Mouse (Mus musculus) heart, adult 2 months (tissue): ENCODE data around the gene Gm20388. TPM values are rescaled to one million over a fixed set of nuclear protein-coding genes. Genes with fewer than 3 reads are reported as not detected.

ENCODE experiments used
- DNase-seq, 2 experiments: peaks; one replicate each; pipeline ENCODE4 v3.0.0; 2021
- H3K27ac ChIP-seq: fragments of 200-600 bp; 2 replicates; pipeline ENCODE4 v1.8.1; 2022
- H3K27me3 ChIP-seq: fragments of 200-500 bp; 2 replicates; pipeline ENCODE4 v1.6.1; 2012; ENCODE audit warnings: mild to moderate bottlenecking, low read length, inconsistent platforms, mixed read lengths; ENCODE audit not compliant: control insufficient read depth, insufficient read depth
- H3K36me3 ChIP-seq: fragments of 200-500 bp; 2 replicates; pipeline ENCODE4 v1.6.1; 2012; ENCODE audit warnings: low read length, inconsistent platforms; ENCODE audit not compliant: control insufficient read depth, insufficient read depth
- H3K4me1 ChIP-seq: fragments of 200-500 bp; 2 replicates; pipeline ENCODE4 v1.6.1; 2011; ENCODE audit warnings: low read length; ENCODE audit not compliant: control insufficient read depth, insufficient read depth
- H3K4me3 ChIP-seq: fragments of 200-600 bp; 2 replicates; pipeline ENCODE4 v1.8.1; 2022
- H3K79me2 ChIP-seq: fragments of 200-500 bp; replicated peaks from 2 replicates; pipeline ENCODE4 v1.6.1; 2012; ENCODE audit warnings: mild to moderate bottlenecking, inconsistent platforms, low read length, moderate library complexity, mixed read lengths; ENCODE audit not compliant: control insufficient read depth, insufficient read depth
- H3K9ac ChIP-seq: fragments of 200-500 bp; 2 replicates; pipeline ENCODE4 v1.6.1; 2012; ENCODE audit warnings: low read depth, mild to moderate bottlenecking, control low read depth, inconsistent platforms, low read length, mixed read lengths
- CTCF ChIP-seq: fragments of 200-600 bp; IDR thresholded peaks from 2 replicates; pipeline ENCODE4 v1.8.1; 2022; ENCODE audit warnings: antibody characterized with exemption, mild to moderate bottlenecking, moderate library complexity
- EP300 ChIP-seq: fragments of 200-500 bp; IDR thresholded peaks from 2 replicates; pipeline ENCODE4 v1.6.1; 2011; ENCODE audit warnings: low read depth, low read length, control low read depth; ENCODE audit not compliant: insufficient read depth
- POLR2A ChIP-seq: fragments of 200-500 bp; IDR thresholded peaks from 2 replicates; pipeline ENCODE4 v1.6.1; 2011; ENCODE audit warnings: mild to moderate bottlenecking, low read depth, low read length, control low read depth; ENCODE audit not compliant: insufficient read depth
- WGBS: fragments of 180-500 bp; shearing (Covaris S2); methylation state at CpG from one replicate; pipeline ENCODE4 v1.1.7; 2018; 5-methylcytosine and 5-hydroxymethylcytosine counted together
- intact Hi-C: fragments of 180-260 bp; cut with DNase I; formaldehyde crosslinking; loops from one replicate; pipeline ENCODE4 v1.15.1; 2025
- polyA plus RNA-seq: library from polyadenylated mRNA; depleted of rRNA; stranded (reverse); fragments of >200 nt; gene quantifications from 2 replicates; pipeline ENCODE4 v1.2.3, GENCODE M21; 2012
- total RNA-seq, 2 experiments: library from RNA; stranded (reverse); gene quantifications; 2 replicates each; pipeline ENCODE4 v1.2.3; 2021

Gm20388 gene
- total and polyA plus RNA-seq, 3 experiments = 1.8 to 32.3 TPM; not detected in 1

DNA sequence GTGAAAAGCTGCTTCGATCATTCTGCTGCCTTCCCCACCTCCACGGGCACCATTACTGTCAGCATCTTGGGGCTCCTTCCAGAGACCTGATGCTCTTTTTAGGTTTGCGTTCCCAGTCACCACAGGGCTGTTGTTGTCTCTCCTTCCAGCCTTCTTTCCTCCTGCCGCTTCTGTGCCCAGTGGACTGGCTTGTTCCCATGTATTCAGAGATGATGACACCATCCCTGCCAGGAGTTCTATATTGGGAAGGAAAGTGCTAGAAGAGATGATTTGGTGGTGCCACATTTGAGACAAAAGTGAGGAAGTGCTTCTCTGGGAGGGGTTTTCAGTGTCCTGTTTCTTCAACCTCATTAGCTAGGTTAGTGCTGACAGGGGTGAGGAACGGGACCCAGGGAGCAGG, 208.2 kb downstream of the Gm20388 start:
- no peak for TF ChIP-seq CTCF

DNA sequence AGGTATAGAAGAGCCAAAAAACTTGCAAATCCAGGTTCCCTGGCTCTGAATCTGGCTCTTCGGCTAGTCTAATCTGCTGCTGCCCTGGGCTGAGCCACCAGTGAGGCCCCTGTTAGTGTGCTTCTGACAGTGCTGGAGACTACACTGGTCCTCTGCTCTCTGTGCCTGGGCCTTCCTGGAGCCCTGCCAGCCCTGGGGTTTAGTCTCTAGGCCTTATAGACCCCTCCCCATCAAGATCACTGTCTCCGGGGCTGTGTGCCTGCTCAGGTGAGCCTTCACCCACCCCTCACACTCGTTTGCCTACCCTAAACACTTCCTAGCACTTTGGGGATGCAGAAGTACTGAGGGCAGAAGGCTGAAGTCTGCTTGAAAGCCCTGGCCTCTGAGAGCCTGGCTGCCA, 208.8 kb downstream of the Gm20388 start:
- WGBS = 69% methylated on average over 3 of the region's 3 CpGs
- H3K9ac ChIP-seq = no peak overlapping the region
- no peak for TF ChIP-seq POLR2A
- no peak for TF ChIP-seq EP300
- no peak for TF ChIP-seq CTCF
- H3K4me1 ChIP-seq = peaks cover 23% of the 10 kb centered on the region
- no peaks in the 10 kb centered on the region for H3K36me3 ChIP-seq
- no peaks in the 10 kb centered on the region; the same call in 1 of the 2 replicates for H3K79me2 ChIP-seq
- intact Hi-C loops = no loop called here
- no peak for DNase-seq
- H3K4me3 ChIP-seq = no peak overlapping the region
- no peaks in the 10 kb centered on the region for H3K27me3 ChIP-seq
- H3K27ac ChIP-seq = peak overlapping the region; percentile 6

More for the DNA sequence above, 208.2 kb downstream of the Gm20388 start:
- DNase-seq = no peak
- intact Hi-C loops = no loop called here
- WGBS = 80% methylated on average over 5 of the region's 5 CpGs
- H3K36me3 ChIP-seq = no peaks in the 10 kb centered on the region
- H3K27ac ChIP-seq = no peak overlapping the region; the same call in 1 of the 2 replicates
- H3K4me1 ChIP-seq = peaks cover 23% of the 10 kb centered on the region
- no peaks in the 10 kb centered on the region; the same call in 1 of the 2 replicates for H3K79me2 ChIP-seq
- H3K4me3 ChIP-seq = no peak overlapping the region
- H3K9ac ChIP-seq = no peak overlapping the region
- no peaks in the 10 kb centered on the region for H3K27me3 ChIP-seq

DNA sequence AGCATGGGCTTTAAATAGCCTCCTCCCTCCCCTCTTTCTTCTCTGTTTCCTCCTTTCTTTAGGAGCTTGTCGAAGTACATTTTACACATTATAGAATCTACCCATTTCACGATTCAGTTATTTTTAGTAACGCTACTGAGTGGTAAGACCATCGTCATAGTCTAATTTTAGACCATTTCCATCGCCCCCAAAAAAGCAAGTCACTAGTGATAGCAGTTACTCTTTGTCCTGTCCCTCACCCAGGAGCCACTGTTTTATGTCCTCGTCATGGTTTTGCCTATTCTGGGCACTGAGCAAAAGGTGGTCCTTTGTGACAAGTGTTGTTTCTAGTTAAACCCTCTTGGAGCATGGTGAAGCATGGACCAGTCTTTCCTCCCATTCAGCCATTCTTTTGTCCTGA, 209.3 kb downstream of the Gm20388 start:
- no peaks in the 10 kb centered on the region for H3K36me3 ChIP-seq
- no peaks in the 10 kb centered on the region; the same call in 1 of the 2 replicates for H3K79me2 ChIP-seq
- DNase-seq = peak in 1 of 2 experiments; percentile 18
- intact Hi-C loops = no loop called here
- H3K4me1 ChIP-seq = peaks cover 23% of the 10 kb centered on the region
- peak overlapping the region; percentile 13 for H3K27ac ChIP-seq
- TF ChIP-seq EP300 = no peak
- TF ChIP-seq CTCF = no peak
- TF ChIP-seq POLR2A = no peak
- H3K9ac ChIP-seq = 0 out of 2 replicates have a peak overlapping the region, but pooled peaks have one; percentile 26
- no peaks in the 10 kb centered on the region for H3K27me3 ChIP-seq
- no peak overlapping the region for H3K4me3 ChIP-seq
- WGBS = 27% methylated on average over 6 of the region's 6 CpGs

DNA sequence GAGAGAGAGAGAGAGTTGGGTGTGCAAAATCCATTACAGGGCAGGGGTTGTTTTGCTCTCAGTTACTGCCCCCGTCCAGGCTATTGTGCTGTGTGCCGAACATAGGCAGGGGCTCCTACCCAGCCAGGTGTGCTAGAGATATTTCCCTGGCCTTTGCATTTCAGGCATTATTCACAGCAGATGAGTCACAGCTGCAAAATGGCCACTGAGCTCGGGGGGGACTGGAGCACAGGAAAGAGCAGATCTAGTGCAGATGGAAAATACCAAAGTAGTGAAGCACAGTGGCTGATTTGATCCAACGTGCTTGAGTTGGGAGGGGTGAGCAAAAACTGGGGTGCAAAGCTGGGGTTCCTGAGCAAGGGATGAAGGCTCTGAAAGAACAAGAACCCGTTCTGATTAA, 210.3 kb downstream of the Gm20388 start:
- no peaks in the 10 kb centered on the region for H3K27me3 ChIP-seq
- peaks cover 23% of the 10 kb centered on the region for H3K4me1 ChIP-seq
- H3K36me3 ChIP-seq = no peaks in the 10 kb centered on the region
- H3K4me3 ChIP-seq = no peak overlapping the region
- 38% methylated on average over 5 of the region's 5 CpGs for WGBS
- TF ChIP-seq POLR2A (no peak), CTCF (no peak), EP300 (no peak)
- H3K9ac ChIP-seq = no peak overlapping the region
- intact Hi-C loops = no loop called here
- no peaks in the 10 kb centered on the region; the same call in 1 of the 2 replicates for H3K79me2 ChIP-seq
- H3K27ac ChIP-seq = no peak overlapping the region
- DNase-seq = peak in 1 of 2 experiments; percentile 19

GRCm38 (mm10) chr8:120124261-120124660, 213.6 kb downstream of the Gm20388 start:
- Histone ChIP-seq H3K27ac (peak overlapping the region; percentile 3), H3K27me3 (no peaks in the 10 kb centered on the region), H3K4me3 (no peak overlapping the region), H3K9ac (no peak overlapping the region), H3K79me2 (no peaks in the 10 kb centered on the region; the same call in 1 of the 2 replicates), H3K36me3 (no peaks in the 10 kb centered on the region), H3K4me1 (peaks cover 19% of the 10 kb centered on the region)
- WGBS = 20% methylated on average over 6 of the region's 6 CpGs
- TF ChIP-seq POLR2A (no peak), EP300 (no peak), CTCF (no peak)
- DNase-seq = peak in 1 of 2 experiments; percentile 23
- intact Hi-C loops = no loop called here

GRCm38 (mm10) chr8:120124836-120125389, 214.3 kb downstream of the Gm20388 start:
- Histone ChIP-seq H3K4me3 (no peak overlapping the region), H3K79me2 (no peaks in the 10 kb centered on the region; the same call in 1 of the 2 replicates), H3K9ac (no peak overlapping the region), H3K36me3 (no peaks in the 10 kb centered on the region), H3K27ac (peak overlapping the region; percentile 3), H3K4me1 (peaks cover 14% of the 10 kb centered on the region), H3K27me3 (no peaks in the 10 kb centered on the region)
- DNase-seq = no peak
- intact Hi-C loops = no loop called here
- 73% methylated on average over 7 of the region's 7 CpGs for WGBS
- no peak for TF ChIP-seq CTCF
- no peak for TF ChIP-seq POLR2A
- no peak for TF ChIP-seq EP300
